Mouse (Mus musculus) left cerebral cortex, adult 2 months (tissue): ENCODE results near the gene Hrct1. TPM values are rescaled to one million over a fixed set of nuclear protein-coding genes. Genes with fewer than 3 reads are reported as not detected.
A peak's percentile ranks its signal among the peaks of the same experiment; 100 is the strongest.

ENCODE experiments used
- DNase-seq, 2 experiments: peaks; one replicate each; pipeline ENCODE4 v3.0.0; 2021 to 2022; ENCODE audit warnings: low spot score in 2 of 2, mixed read lengths in 1 of 2; ENCODE audit errors: extremely low spot score in 1 of 2
- H3K27ac ChIP-seq: fragments of 200-600 bp; 2 replicates; pipeline ENCODE4 v1.8.1; 2022
- H3K4me3 ChIP-seq: fragments of 200-600 bp; 2 replicates; pipeline ENCODE4 v1.8.1; 2022
- CTCF ChIP-seq: fragments of 200-600 bp; IDR thresholded peaks from 2 replicates; pipeline ENCODE4 v1.8.1; 2022; ENCODE audit warnings: antibody characterized with exemption, mild to moderate bottlenecking, moderate library complexity
- intact Hi-C: fragments of 180-260 bp; cut with DNase I; formaldehyde crosslinking; loops from one replicate; pipeline ENCODE4 v1.15.1; 2025
- long read RNA-seq, 2 experiments: library from polyadenylated mRNA; stranded (forward); transcript quantifications; one replicate each; pipeline ENCODE4 v2.0.0; 2021; ENCODE audit warnings: borderline mapping rate in 2 of 2
- total RNA-seq, 2 experiments: library from RNA; stranded (reverse); gene quantifications; 2 replicates each; pipeline ENCODE4 v1.2.3; 2021

Gene Hrct1
- 1 to 10 TPM in 1 of 2 experiments, under 1 TPM in 1; 0.87 to 1.1 TPM for total RNA-seq
- long read RNA-seq, experiment 1, partial matches to known transcripts, result 0 of 2 reads
- long read RNA-seq, experiment 1, other reads (novel, unspliced or antisense), result 0 of 2 reads
- long read RNA-seq, experiment 2, partial matches to known transcripts, result 0 of 1 reads
- long read RNA-seq, experiment 2, other reads (novel, unspliced or antisense), result 0 of 1 reads

DNA sequence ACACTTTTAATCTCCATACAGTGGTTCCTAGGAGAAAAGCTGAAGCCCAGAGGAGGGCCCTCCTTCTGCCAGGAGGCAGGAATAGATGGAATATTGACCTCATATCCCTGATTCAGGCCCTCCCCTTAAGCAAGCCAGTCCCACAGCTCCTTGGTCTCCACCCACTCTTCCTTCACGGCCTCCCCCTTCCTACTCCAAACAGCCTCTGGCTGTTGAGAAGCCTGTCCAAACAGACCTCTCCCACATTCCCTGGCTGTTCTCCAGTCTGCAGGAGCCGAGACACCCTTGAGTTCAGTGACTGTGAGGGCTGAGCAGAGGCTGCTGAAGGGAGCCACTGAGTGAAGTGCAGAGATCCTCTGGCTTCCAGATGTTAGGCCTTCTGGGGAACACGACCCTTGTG, at the start of gene Hrct1:
Gene Hrct1, plus strand, starts transcription at position 194 of the 400 bp plus-strand sequence.
- intact Hi-C loops, result no loop called here
- H3K4me3 ChIP-seq, result no peak within 1 kb of the TSS
- H3K27ac ChIP-seq, result peak within 1 kb of the TSS; percentile 51; the same call in 1 of the 2 replicates
- no peak for TF ChIP-seq CTCF
- DNase-seq, result peak in 1 of 2 experiments; percentile 26

DNA sequence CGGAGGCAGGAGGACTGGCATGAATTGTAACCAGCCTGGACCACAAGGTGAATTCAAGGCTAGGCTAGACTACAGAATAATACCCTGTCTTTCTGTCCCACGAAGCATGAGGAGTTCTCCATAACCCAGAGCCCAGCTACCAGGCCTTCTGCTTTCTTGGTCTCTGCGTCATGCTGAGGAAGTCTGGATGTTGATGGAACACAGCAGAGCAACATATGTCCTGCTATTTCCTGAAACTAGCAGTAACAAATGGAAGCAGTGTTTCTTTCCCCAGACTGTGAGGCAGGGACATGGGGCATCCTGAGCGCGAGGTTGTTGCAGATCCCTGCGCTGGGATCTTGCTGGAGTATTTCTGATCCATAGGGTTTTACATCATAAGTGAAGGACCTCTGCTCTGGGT, 48.4 kb upstream of the Hrct1 start:
- Histone ChIP-seq H3K27ac (no peak overlapping the region), H3K4me3 (no peak overlapping the region)
- no peak for DNase-seq
- no peak for TF ChIP-seq CTCF
- intact Hi-C loops, result no loop called here

DNA sequence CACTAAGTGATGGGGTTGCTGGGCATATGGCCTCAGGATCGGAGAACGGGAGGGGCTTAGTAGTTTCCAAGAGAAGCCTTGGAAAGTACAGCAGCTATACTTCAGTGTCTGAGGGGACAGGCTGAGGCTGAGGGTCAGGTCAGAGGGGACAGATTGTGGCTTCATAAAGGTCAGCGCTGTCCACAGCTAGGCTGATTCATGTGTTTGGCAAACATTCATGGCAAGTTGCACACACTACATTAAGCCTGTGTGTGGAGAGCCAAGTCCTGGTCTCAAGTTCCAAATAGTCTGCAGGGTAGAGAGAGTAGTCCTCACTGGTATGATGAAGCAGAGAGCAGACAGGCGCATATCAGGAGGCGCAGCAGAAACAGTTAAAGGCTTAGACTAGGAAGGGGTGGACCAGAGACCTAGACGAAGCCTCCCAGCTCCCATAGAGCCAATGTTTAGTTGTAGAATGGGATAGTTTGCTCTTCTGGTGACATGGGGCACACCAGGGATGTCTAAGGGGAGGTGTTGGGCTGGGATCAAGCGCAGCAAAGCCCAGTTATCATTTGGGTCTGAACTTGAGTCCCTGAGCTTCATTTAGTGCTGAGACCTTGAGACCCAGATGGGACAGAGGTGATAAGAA, 47.5 kb upstream of the Hrct1 start:
- DNase-seq, result no peak
- H3K4me3 ChIP-seq, result no peak overlapping the region
- intact Hi-C loops, result no loop called here
- TF ChIP-seq CTCF, result no peak
- H3K27ac ChIP-seq, result no peak overlapping the region

DNA sequence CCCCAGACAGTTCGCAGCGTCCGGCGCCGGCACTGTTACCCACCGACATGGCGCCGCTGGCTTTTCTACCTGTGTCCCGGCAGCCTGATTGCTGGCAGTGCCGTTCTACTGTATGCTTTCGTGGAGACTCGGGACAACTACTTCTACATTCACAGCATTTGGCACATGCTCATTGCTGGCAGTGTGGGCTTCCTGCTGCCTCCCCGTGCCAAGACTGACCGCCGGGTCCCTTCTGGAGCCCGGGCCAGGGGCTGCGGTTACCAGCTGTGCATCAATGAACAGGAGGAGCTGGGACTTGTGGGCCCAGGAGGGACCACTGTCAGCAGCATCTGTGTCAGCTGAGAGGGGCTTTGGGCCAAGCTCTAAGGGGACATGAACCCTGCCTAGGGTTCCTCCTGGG, 37.0 kb upstream of the Hrct1 start:
- no peak for TF ChIP-seq CTCF
- intact Hi-C loops, result no loop called here
- no peak for DNase-seq
- Histone ChIP-seq H3K27ac (no peak overlapping the region), H3K4me3 (no peak overlapping the region)

DNA sequence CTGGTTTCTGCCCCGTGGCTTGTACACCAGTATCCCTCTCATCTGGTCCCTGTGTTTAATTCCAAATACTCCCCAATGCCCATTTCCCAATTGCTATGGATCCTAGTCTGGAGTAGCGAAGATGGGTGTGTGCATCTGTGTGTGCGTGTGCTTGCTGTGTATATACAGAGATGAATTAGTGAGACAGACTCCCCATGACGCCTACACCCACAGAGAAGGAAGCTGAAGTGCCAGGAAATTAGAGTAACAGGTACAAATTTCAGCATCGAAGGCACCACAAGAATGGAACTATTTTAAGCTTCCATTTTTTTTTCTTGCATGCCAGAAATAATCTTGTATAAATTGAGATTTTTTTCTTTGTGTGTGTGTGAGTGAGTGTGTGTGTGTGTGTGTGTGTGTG, 36.0 kb upstream of the Hrct1 start:
- Histone ChIP-seq H3K4me3 (no peak overlapping the region), H3K27ac (no peak overlapping the region)
- TF ChIP-seq CTCF, result no peak
- DNase-seq, result no peak
- intact Hi-C loops, result no loop called here

DNA sequence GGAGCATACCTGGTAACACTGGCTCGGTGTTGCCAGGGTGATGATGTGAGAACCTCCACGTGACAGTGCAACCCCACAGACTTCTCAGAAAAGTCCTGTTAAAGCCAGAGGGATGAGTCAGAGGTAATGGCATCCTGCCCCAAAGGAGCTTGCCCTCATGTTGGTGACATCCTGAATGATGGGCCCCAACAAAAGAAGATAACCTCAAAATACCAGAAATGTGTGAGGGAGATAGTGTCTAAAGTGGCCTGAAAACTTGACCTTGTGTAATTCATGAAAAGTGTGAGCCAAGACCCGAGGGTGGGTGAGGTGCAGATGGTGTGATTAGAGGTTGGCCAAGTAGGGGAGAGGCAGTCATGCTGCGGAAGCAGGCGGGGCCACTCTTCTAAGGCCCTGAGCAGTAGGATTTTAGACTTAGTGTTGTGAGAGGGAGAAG, 33.2 kb upstream of the Hrct1 start:
- intact Hi-C loops, result no loop called here
- no peak for TF ChIP-seq CTCF
- no peak overlapping the region for H3K27ac ChIP-seq
- no peak overlapping the region for H3K4me3 ChIP-seq
- DNase-seq, result no peak

DNA sequence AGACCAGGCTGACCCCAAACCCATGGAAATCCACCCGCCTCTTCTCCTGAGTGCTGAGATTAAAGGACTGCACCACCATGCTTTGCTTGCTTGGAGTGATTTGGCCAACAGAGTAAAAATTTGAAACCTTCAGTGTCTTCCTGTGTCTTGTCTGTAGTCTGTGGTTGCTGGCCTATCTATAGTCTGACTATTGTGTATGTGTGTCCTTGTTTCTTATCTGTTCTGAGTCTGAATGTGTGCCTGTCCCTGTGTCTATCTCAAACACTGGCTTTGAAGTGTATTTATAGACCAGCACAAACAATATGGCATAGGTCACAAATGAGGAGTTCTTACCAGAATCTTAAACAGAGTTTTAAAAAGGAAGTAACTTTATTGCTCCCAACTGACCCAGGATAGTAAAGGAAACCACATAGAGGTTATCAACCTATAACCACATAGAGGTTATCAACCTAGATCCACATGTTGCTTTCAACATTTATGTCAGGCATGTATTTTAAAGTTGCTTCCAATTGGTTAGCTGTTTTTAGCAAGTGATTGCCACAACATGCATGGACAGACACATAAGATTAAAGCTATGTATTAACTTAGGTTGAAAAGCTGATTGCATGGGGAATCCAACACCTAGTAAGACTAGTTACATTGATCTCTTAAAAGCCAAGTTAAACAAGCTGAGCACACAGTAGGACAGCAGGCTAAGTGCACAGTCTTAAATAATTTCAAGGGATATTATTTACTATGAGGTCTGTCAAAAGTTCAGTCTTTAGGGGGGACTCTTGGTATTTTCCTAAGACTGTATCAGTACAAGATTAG, 32.3 kb upstream of the Hrct1 start:
- intact Hi-C loops, result no loop called here
- no peak for TF ChIP-seq CTCF
- no peak overlapping the region for H3K4me3 ChIP-seq
- no peak overlapping the region for H3K27ac ChIP-seq
- no peak for DNase-seq

DNA sequence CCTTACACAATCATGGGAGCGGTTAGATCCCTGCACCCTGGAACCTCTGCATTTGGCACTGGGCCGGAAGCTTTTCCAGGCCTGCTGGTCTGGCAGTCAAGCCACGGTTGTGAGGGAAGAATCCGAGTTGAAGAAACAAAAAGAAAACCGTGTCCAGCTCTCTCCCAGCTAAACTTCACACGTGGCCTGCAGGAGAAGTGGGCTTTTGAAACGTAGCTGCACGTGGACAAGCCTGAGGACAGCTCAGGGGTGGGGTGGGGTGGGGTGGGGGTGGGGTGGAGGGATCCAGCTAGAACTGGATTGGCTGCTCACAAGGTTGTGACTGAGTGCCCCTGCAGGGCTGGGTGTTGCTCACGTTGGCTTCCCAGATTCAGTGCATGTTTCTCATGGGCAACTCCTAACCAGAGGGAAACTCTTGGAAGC, 31.7 kb upstream of the Hrct1 start:
- no peak for DNase-seq
- no peak overlapping the region for H3K4me3 ChIP-seq
- no peak overlapping the region for H3K27ac ChIP-seq
- no peak for TF ChIP-seq CTCF
- intact Hi-C loops, result no loop called here

DNA sequence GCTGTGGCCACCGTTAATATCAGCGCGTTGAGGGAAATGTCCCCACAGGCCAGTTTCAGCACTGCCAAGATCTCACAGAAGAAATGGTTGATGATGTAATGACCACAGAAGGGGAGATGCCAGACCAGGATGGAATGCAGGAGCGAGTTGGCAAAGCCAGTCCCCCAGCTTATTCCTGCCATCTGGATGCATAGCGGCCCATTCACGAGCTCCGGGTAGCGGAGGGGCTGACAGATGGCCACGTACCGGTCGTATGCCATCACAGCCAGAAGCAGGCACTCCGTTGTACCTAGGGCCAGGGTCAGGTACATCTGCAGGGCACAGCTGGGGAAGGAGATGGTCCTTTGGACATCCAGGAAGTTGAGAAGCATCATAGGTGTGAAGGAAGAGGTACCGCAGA, 30.4 kb upstream of the Hrct1 start:
- intact Hi-C loops, result no loop called here
- DNase-seq, result no peak
- Histone ChIP-seq H3K27ac (no peak overlapping the region), H3K4me3 (no peak overlapping the region)
- no peak for TF ChIP-seq CTCF

DNA sequence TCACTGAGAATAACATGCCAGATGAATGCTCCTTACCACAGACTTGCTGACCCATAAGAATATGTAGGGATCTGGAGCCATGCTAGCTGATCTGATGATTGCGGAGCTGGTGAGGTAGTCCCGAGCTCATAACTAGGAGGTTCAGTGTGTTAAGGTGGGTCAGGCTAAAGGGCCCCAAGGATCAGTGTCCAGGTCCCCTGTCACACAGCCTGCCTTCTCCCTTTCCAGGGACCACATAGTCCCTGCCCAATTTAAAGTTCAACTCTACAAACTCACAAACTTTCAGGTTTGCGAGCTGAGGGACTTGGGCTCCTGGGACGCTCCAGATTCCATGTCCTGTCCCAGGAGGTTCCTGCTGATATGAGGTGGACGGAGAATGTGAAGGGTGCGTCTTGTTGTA, 26.3 kb upstream of the Hrct1 start, which contains the start of gene Olfr70:
Gene Olfr70, minus strand, starts transcription at position 101 of the 400 bp plus-strand sequence.
- H3K4me3 ChIP-seq, result no peak within 1 kb of the TSS
- H3K27ac ChIP-seq, result no peak within 1 kb of the TSS
- intact Hi-C loops, result no loop called here
- TF ChIP-seq CTCF, result no peak
- DNase-seq, result no peak

DNA sequence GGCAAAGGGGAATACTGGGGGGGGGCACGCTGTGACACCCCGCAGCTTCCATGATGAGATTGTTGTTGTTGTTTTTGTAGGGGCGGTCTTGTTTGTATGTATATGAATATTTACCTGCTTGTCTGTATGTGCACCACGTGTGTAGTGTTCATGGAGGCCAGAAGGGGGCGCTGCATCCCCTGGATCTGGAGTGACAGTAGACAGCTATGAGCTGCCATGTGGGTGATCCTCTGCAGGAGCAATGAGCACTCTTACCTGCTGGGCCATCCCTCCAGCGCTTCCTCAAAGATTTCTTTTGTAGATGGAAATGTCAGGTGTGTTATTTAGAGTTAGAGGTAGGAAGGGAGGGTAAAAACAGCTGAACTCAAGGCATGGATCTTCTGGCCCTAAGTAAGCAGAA, 23.5 kb upstream of the Hrct1 start:
- TF ChIP-seq CTCF, result peak; percentile 3
- Histone ChIP-seq H3K27ac (no peak overlapping the region), H3K4me3 (no peak overlapping the region)
- DNase-seq, result no peak
- intact Hi-C loops, result no loop called here

DNA sequence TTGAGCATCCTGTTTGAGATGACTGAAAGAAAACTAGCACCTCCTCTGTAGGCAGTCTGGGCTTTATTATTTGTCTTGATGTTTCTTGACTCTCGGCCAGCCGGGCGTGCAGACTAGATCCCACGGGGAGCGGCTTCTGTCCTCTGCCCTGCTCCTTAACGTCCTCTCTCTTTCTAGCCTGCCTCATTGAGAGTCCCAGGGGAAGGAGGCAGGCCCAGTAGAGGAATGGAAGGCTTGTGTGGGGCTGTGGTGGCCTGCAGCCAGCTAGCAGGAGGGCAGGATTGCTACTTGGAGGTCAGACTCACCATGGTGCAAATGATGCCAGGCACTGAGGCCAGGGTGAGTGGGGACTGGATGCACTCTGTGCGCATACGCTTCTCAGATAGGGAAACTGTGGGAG, 23.1 kb upstream of the Hrct1 start:
- TF ChIP-seq CTCF, result no peak
- intact Hi-C loops, result no loop called here
- H3K4me3 ChIP-seq, result no peak overlapping the region
- no peak overlapping the region for H3K27ac ChIP-seq
- DNase-seq, result no peak
